In the genomic region with DNA sequence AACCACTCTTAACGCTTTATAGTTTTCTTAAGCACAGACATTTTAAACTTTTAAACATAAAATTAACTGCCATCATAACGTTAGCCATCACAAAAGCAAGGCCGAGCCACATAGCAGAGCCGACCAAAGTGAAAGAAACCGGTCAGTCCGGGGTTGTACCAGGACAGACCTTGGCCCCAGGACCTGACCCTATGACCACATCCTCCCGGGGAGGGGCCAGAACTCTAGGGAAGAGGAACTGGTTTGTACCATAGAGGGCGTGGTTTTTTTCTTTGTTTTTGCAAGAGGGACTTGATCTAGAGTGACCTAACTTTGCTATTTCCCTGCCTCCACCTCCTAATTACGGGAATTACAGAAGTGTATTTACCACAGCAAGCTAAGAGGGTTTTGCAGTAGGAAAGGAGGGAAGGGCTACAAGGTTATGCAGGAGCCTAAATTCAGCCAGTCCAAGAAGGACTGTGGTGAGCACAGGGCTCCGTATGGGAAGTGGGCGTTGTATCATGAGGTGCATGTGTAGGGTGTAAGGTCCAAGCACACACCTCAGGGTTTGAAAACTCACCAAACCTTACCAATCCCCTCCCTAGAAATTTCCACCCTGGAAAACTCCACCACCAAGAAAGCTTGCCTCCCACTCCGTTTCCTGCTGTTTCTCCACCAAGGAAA, we compare ENCODE assay signal across 11 mouse cellular contexts. TPM values are rescaled to one million over a fixed set of nuclear protein-coding genes. Genes with fewer than 3 reads are reported as not detected.
DNase-seq lines count a peak whose midpoint lies in the region; ATAC-seq and TF ChIP-seq lines count a peak whose summit lies in the region.
"Had no signal": no experiment of that assay in that cellular context is flagged by ENCODE, and none has a peak within 500 bp of the region (broad histone marks: within the 10 kb centered on the region; RNA-seq: fewer than 3 reads in every experiment).

No protein-coding gene starts in this region.

- no peak for TF ChIP-seq CTCF in thymus, adult 2 months (IDR thresholded peaks at IDR 0.05; ENCODE audit: borderline replicate concordance, control insufficient read depth, extremely low read depth, insufficient read depth, low read length, poor library complexity)

- H3K36me3 ChIP-seq in thymus, adult 2 months (ENCODE audit: control insufficient read depth, insufficient read depth, low read length), result no peaks in the 10 kb centered on the region
- no peaks in the 10 kb centered on the region for H3K36me3 ChIP-seq in midbrain, embryonic 15.5 days (replicated peaks)
- H3K36me3 ChIP-seq: limb, embryonic 13.5 days had no signal

- peak; percentile 80 to 86 for ATAC-seq in hematopoietic stem cell, adult 5-6 weeks (replicated peaks in 1 of 2; ENCODE audit: insufficient read depth in 1 of 2, low FRiP score in 2 of 2, low TSS enrichment in 1 of 2, low read depth in 1 of 2, poor library complexity in 2 of 2, severe bottlenecking in 2 of 2)
- no peak for ATAC-seq in midbrain, embryonic 15.5 days (replicated peaks)

- 55% methylated on average over 12 of the region's 12 CpGs for WGBS in thymus, adult 2 months
- 80% methylated on average over 12 of the region's 12 CpGs for WGBS in midbrain, embryonic 15.5 days

- DNase-seq in thymus, adult 2 months, result no peak
- no peak for DNase-seq in thymus, postnatal 36 days
- DNase-seq in lung, postnatal 10 days, result peak; percentile 85
- peak; percentile 29 for DNase-seq in yolk sac, embryonic 10.5 days (ENCODE audit: low spot score)
- no peak for DNase-seq in thymus, postnatal 0 days (ENCODE audit: low spot score)
- no peak for DNase-seq in left cerebral cortex, postnatal 25 days (ENCODE audit: low spot score in 2 of 2)

- TF ChIP-seq POLR2A in thymus, adult 2 months (IDR thresholded peaks at IDR 0.05; ENCODE audit: control insufficient read depth, extremely low read depth, insufficient read depth, low read length, poor library complexity), result no peak

- peak overlapping the region; percentile 2; the same call in 1 of the 2 replicates for H3K27ac ChIP-seq in thymus, adult 2 months (ENCODE audit: control insufficient read depth, insufficient read depth, low read length)
- no peak overlapping the region for H3K27ac ChIP-seq in midbrain, embryonic 15.5 days
- H3K27ac ChIP-seq: limb, embryonic 13.5 days had no signal

- no peak overlapping the region for H3K9ac ChIP-seq in midbrain, embryonic 15.5 days
- H3K9ac ChIP-seq: limb, embryonic 13.5 days had no signal

- H3K4me2 ChIP-seq in midbrain, embryonic 15.5 days, result no peak overlapping the region
- H3K4me2 ChIP-seq: limb, embryonic 13.5 days had no signal

- intact Hi-C loops in left cerebral cortex, postnatal 25 days (cut with DNase I), result no loop called here

- H3K4me3 ChIP-seq in thymus, adult 2 months (ENCODE audit: control insufficient read depth, insufficient read depth, low read length), result no peak overlapping the region
- H3K4me3 ChIP-seq in midbrain, embryonic 15.5 days, result no peak overlapping the region
- H3K4me3 ChIP-seq: limb, embryonic 13.5 days had no signal

- no peaks in the 10 kb centered on the region for H3K27me3 ChIP-seq in thymus, adult 2 months (ENCODE audit: control insufficient read depth, insufficient read depth, low read length)
- no peaks in the 10 kb centered on the region for H3K27me3 ChIP-seq in midbrain, embryonic 15.5 days (replicated peaks)
- H3K27me3 ChIP-seq: limb, embryonic 13.5 days had no signal

- H3K4me1 ChIP-seq in thymus, adult 2 months (replicated peaks; ENCODE audit: control insufficient read depth, insufficient read depth, low read length), result peaks cover 26% of the 10 kb centered on the region
- H3K4me1 ChIP-seq in midbrain, embryonic 15.5 days, result no peaks in the 10 kb centered on the region
- H3K4me1 ChIP-seq: limb, embryonic 13.5 days had no signal

- no peaks in the 10 kb centered on the region for H3K9me3 ChIP-seq in midbrain, embryonic 15.5 days

RNA-seq across cellular contexts. Expression of a gene that starts 2.8 kb away (rescaled TPM):
- 0.39 and 1.6 TPM in 2 replicates for polyA plus RNA-seq in thymus, adult 2 months (2012; rRNA removed)
- total RNA-seq in hematopoietic stem cell, adult 5-6 weeks (2017), result not detected in 2 replicates
- polyA plus RNA-seq in midbrain, embryonic 15.5 days (2015; fragmentation: Nextera tagmentation; extraction: Ambion mirVana), result 0.09 and 0.14 TPM in 2 replicates
- 0.12 TPM in 1 of 2 replicates, not detected in the other for polyA plus RNA-seq in thymus, postnatal 0 days (2015; fragmentation: Nextera tagmentation; extraction: Ambion mirVana)
- under 1 TPM; 0.57 to 0.62 TPM for total RNA-seq in left cerebral cortex, postnatal 25 days (2021)
- polyA plus RNA-seq: embryonic facial prominence, embryonic 14.5 days; stomach, embryonic 14.5 days had no signal

RNA-seq across cellular contexts. Expression of a gene that starts 14.3 kb away (rescaled TPM):
- polyA plus RNA-seq in thymus, adult 2 months (2012; rRNA removed), result not detected in 2 replicates
- total RNA-seq in hematopoietic stem cell, adult 5-6 weeks (2017), result not detected in 2 replicates
- 0.43 and 0.45 TPM in 2 replicates for polyA plus RNA-seq in midbrain, embryonic 15.5 days (2015; fragmentation: Nextera tagmentation; extraction: Ambion mirVana)
- not detected in 2 replicates for polyA plus RNA-seq in thymus, postnatal 0 days (2015; fragmentation: Nextera tagmentation; extraction: Ambion mirVana)
- total RNA-seq in left cerebral cortex, postnatal 25 days (2021), result not detected
- polyA plus RNA-seq: stomach, embryonic 14.5 days had no signal

RNA-seq across cellular contexts. Expression of a gene that starts 15.5 kb away (rescaled TPM):
- polyA plus RNA-seq in thymus, adult 2 months (2012; rRNA removed), result 228 and 238 TPM in 2 replicates
- total RNA-seq in hematopoietic stem cell, adult 5-6 weeks (2017), result 77.8 and 80.9 TPM in 2 replicates
- polyA plus RNA-seq in midbrain, embryonic 15.5 days (2015; fragmentation: Nextera tagmentation; extraction: Ambion mirVana), result 40.8 and 41.4 TPM in 2 replicates
- 76.9 and 87.8 TPM in 2 replicates for polyA plus RNA-seq in thymus, postnatal 0 days (2015; fragmentation: Nextera tagmentation; extraction: Ambion mirVana)
- total RNA-seq in left cerebral cortex, postnatal 25 days (2021), result 10 to 100 TPM; 64.0 to 68.0 TPM

RNA-seq across cellular contexts. Expression of a gene that starts 31.4 kb away (rescaled TPM):
- polyA plus RNA-seq in thymus, adult 2 months (2012; rRNA removed), result 0.83 and 6.0 TPM in 2 replicates
- total RNA-seq in hematopoietic stem cell, adult 5-6 weeks (2017), result not detected in 2 replicates
- 0.05 TPM in 1 of 2 replicates, not detected in the other for polyA plus RNA-seq in midbrain, embryonic 15.5 days (2015; fragmentation: Nextera tagmentation; extraction: Ambion mirVana)
- polyA plus RNA-seq in thymus, postnatal 0 days (2015; fragmentation: Nextera tagmentation; extraction: Ambion mirVana), result 0.06 and 0.07 TPM in 2 replicates
- total RNA-seq in left cerebral cortex, postnatal 25 days (2021), result not detected
- polyA plus RNA-seq: embryonic facial prominence, embryonic 14.5 days; stomach, embryonic 14.5 days had no signal

RNA-seq across cellular contexts. Expression of a gene that starts 34.7 kb away (rescaled TPM):
- 33.8 and 52.2 TPM in 2 replicates for polyA plus RNA-seq in thymus, adult 2 months (2012; rRNA removed)
- 0.25 TPM in 1 of 2 replicates, not detected in the other for total RNA-seq in hematopoietic stem cell, adult 5-6 weeks (2017)
- polyA plus RNA-seq in midbrain, embryonic 15.5 days (2015; fragmentation: Nextera tagmentation; extraction: Ambion mirVana), result 5.5 and 5.7 TPM in 2 replicates
- polyA plus RNA-seq in thymus, postnatal 0 days (2015; fragmentation: Nextera tagmentation; extraction: Ambion mirVana), result 0.27 and 0.46 TPM in 2 replicates
- total RNA-seq in left cerebral cortex, postnatal 25 days (2021), result 10 to 100 TPM; 80.1 to 85.9 TPM

Comparison
In these comparisons a context has a peak if more than half of its experiments do, and no peak if none do; other contexts are left out.
1. DNase-seq: peak in lung, postnatal 10 days (single experiment) and yolk sac, embryonic 10.5 days (single experiment); none in thymus, adult 2 months (single experiment), thymus, postnatal 36 days (0 of 2), thymus, postnatal 0 days (single experiment) and left cerebral cortex, postnatal 25 days (0 of 2).